Mouse (Mus musculus) brain, embryonic 14.5 days (tissue): ENCODE measurements around the gene Hist1h2af.

Source experiments
- CTCF ChIP-seq: fragments of 200-500 bp; IDR thresholded peaks from 2 replicates; pipeline ENCODE4 v1.5.1; 2012; ENCODE audit warnings: inconsistent platforms, mild to moderate bottlenecking, moderate library complexity, borderline replicate concordance; ENCODE audit not compliant: insufficient read depth, insufficient read length; ENCODE audit errors: extremely low read depth
- POLR2A ChIP-seq: fragments of 200-500 bp; IDR thresholded peaks from 2 replicates; pipeline ENCODE4 v1.6.1; 2012; ENCODE audit warnings: mild to moderate bottlenecking, inconsistent platforms, borderline replicate concordance; ENCODE audit not compliant: poor library complexity, insufficient read depth, insufficient read length, severe bottlenecking; ENCODE audit errors: extremely low read depth

GRCm38 (mm10) chr13:23518295-23518603 is 15.5 kb upstream of the Hist1h2af start:
- no peak for TF ChIP-seq CTCF
- no peak for TF ChIP-seq POLR2A
